Comparison of ENCODE assay signal across 9 mouse cellular contexts in genomic region chr16:24434026-24434425, GRCm38 (mm10). TPM values are rescaled to one million over a fixed set of nuclear protein-coding genes. Genes with fewer than 3 reads are reported as not detected.
A peak's percentile ranks its signal among the peaks of the same experiment; 100 is the strongest.
DNase-seq lines count a peak whose midpoint lies in the region; ATAC-seq and TF ChIP-seq lines count a peak whose summit lies in the region.
"Had no signal": no experiment of that assay in that cellular context is flagged by ENCODE, and none has a peak within 500 bp of the region (broad histone marks: within the 10 kb centered on the region; RNA-seq: fewer than 3 reads in every experiment).

No protein-coding gene starts in this region.

- TF ChIP-seq CTCF in forebrain, postnatal 0 days (IDR thresholded peaks at IDR 0.05; ENCODE audit: low read depth) = no peak
- no peak for TF ChIP-seq CTCF in intestine, postnatal 0 days (IDR thresholded peaks at IDR 0.05; ENCODE audit: low read depth)

- 85% methylated on average over 7 of the region's 7 CpGs for WGBS in forebrain, postnatal 0 days
- WGBS in forebrain, embryonic 10.5 days = 72% methylated on average over 7 of the region's 7 CpGs
- WGBS in kidney, embryonic 15.5 days = 60% methylated on average over 7 of the region's 7 CpGs
- WGBS in intestine, postnatal 0 days = 36% methylated on average over 7 of the region's 7 CpGs

- no peaks in the 10 kb centered on the region for H3K9me3 ChIP-seq in forebrain, postnatal 0 days (ENCODE audit: low read length)
- H3K9me3 ChIP-seq in forebrain, embryonic 10.5 days = no peaks in the 10 kb centered on the region
- H3K9me3 ChIP-seq in kidney, embryonic 15.5 days (replicated peaks) = no peaks in the 10 kb centered on the region
- no peaks in the 10 kb centered on the region for H3K9me3 ChIP-seq in ES-E14 (ENCODE audit: control insufficient read depth, insufficient read depth, low read depth, low read length)
- H3K9me3 ChIP-seq in intestine, postnatal 0 days (ENCODE audit: control insufficient read depth) = no peaks in the 10 kb centered on the region
- H3K9me3 ChIP-seq: midbrain, embryonic 12.5 days had no signal

- no peak for DNase-seq in forebrain, postnatal 0 days
- DNase-seq in forebrain, embryonic 10.5 days (ENCODE audit: extremely low spot score, low spot score) = no peak
- no peak for DNase-seq in kidney, postnatal 10 days
- DNase-seq in ES-E14 (ENCODE audit: low read depth, low spot score) = no peak
- DNase-seq in gastrocnemius, postnatal 25 days = no peak
- DNase-seq in layer of hippocampus, adult 9-11 months = no peak

- in situ Hi-C loops in ES-E14 (cut with MboI; ENCODE audit: low sequenced_read_pairs in 2 of 2, unreplicated experiment in 2 of 2) = no loop called here

- no peak overlapping the region for H3K4me3 ChIP-seq in forebrain, postnatal 0 days (ENCODE audit: low read depth, low read length)
- H3K4me3 ChIP-seq in forebrain, embryonic 10.5 days = no peak overlapping the region
- no peak overlapping the region for H3K4me3 ChIP-seq in kidney, embryonic 15.5 days (replicated peaks)
- no peak overlapping the region for H3K4me3 ChIP-seq in ES-E14 (ENCODE audit: insufficient read depth in 1 of 2, low read depth in 1 of 2, low read length in 2 of 2, poor library complexity in 1 of 2, severe bottlenecking in 1 of 2)
- H3K4me3 ChIP-seq in intestine, postnatal 0 days (ENCODE audit: low read depth, low read length) = no peak overlapping the region
- H3K4me3 ChIP-seq: midbrain, embryonic 12.5 days had no signal

- H3K4me2 ChIP-seq in forebrain, postnatal 0 days (ENCODE audit: low read depth) = no peak overlapping the region
- H3K4me2 ChIP-seq in kidney, embryonic 15.5 days = no peak overlapping the region
- H3K4me2 ChIP-seq in intestine, postnatal 0 days (replicated peaks; ENCODE audit: low read depth) = no peak overlapping the region
- H3K4me2 ChIP-seq: midbrain, embryonic 12.5 days had no signal

- no peak overlapping the region for H3K9ac ChIP-seq in forebrain, postnatal 0 days
- H3K9ac ChIP-seq in kidney, embryonic 15.5 days = no peak overlapping the region
- H3K9ac ChIP-seq in ES-E14 (ENCODE audit: insufficient read depth, low read depth, low read length, poor library complexity, severe bottlenecking) = no peak overlapping the region
- H3K9ac ChIP-seq in intestine, postnatal 0 days (ENCODE audit: low read depth, low read length) = no peak overlapping the region
- H3K9ac ChIP-seq: midbrain, embryonic 12.5 days had no signal

- H3K27ac ChIP-seq in forebrain, postnatal 0 days (ENCODE audit: low read depth, low read length) = peak overlapping the region; percentile 50
- no peak overlapping the region for H3K27ac ChIP-seq in forebrain, embryonic 10.5 days
- peak overlapping the region; percentile 76; the same call in 1 of the 2 replicates for H3K27ac ChIP-seq in kidney, embryonic 15.5 days
- 0 out of 2 replicates have a peak overlapping the region, but pooled peaks have one; percentile 11 for H3K27ac ChIP-seq in ES-E14 (ENCODE audit: insufficient read depth, low read depth, low read length, poor library complexity, severe bottlenecking)
- H3K27ac ChIP-seq in intestine, postnatal 0 days (ENCODE audit: low read depth, low read length) = peak overlapping the region; percentile 22; the same call in 1 of the 2 replicates

- no peak for ATAC-seq in forebrain, postnatal 0 days
- no peak for ATAC-seq in kidney, embryonic 15.5 days (replicated peaks; ENCODE audit: low FRiP score)
- ATAC-seq in intestine, postnatal 0 days = no peak

- H3K27me3 ChIP-seq in forebrain, postnatal 0 days (ENCODE audit: insufficient read depth, low read length) = no peaks in the 10 kb centered on the region
- no peaks in the 10 kb centered on the region for H3K27me3 ChIP-seq in forebrain, embryonic 10.5 days (ENCODE audit: poor library complexity, severe bottlenecking)
- no peaks in the 10 kb centered on the region for H3K27me3 ChIP-seq in kidney, embryonic 15.5 days
- H3K27me3 ChIP-seq in intestine, postnatal 0 days (replicated peaks; ENCODE audit: control insufficient read depth, insufficient read depth, low read length) = no peaks in the 10 kb centered on the region
- H3K27me3 ChIP-seq: midbrain, embryonic 12.5 days had no signal

- H3K4me1 ChIP-seq in forebrain, postnatal 0 days (ENCODE audit: insufficient read depth) = peaks cover 7% of the 10 kb centered on the region
- peaks cover 32% of the 10 kb centered on the region for H3K4me1 ChIP-seq in forebrain, embryonic 10.5 days
- peaks cover 53% of the 10 kb centered on the region for H3K4me1 ChIP-seq in kidney, embryonic 15.5 days
- H3K4me1 ChIP-seq in ES-E14 (ENCODE audit: control insufficient read depth in 2 of 2, insufficient read depth in 2 of 2, low read length in 2 of 2, poor library complexity in 1 of 2) = peaks cover 3 to 14% of the 10 kb centered on the region in 2 experiments; a peak in 3 of 4 replicates
- peaks cover 8% of the 10 kb centered on the region for H3K4me1 ChIP-seq in intestine, postnatal 0 days (replicated peaks; ENCODE audit: control insufficient read depth, insufficient read depth, low read length)

- no peaks in the 10 kb centered on the region for H3K36me3 ChIP-seq in forebrain, postnatal 0 days (ENCODE audit: insufficient read depth)
- H3K36me3 ChIP-seq in forebrain, embryonic 10.5 days (replicated peaks) = no peaks in the 10 kb centered on the region
- no peaks in the 10 kb centered on the region for H3K36me3 ChIP-seq in kidney, embryonic 15.5 days
- no peaks in the 10 kb centered on the region for H3K36me3 ChIP-seq in ES-E14 (ENCODE audit: control insufficient read depth, insufficient read depth, low read length, poor library complexity, severe bottlenecking)
- H3K36me3 ChIP-seq in intestine, postnatal 0 days (ENCODE audit: control insufficient read depth, insufficient read depth) = no peaks in the 10 kb centered on the region; the same call in 1 of the 2 replicates
- H3K36me3 ChIP-seq: midbrain, embryonic 12.5 days had no signal

TF ChIP-seq in ES-E14, 5 proteins besides CTCF, POLR2A, EP300 and RAD21:
- no peak for TF ChIP-seq MAFK (IDR thresholded peaks at IDR 0.05; ENCODE audit: insufficient read depth, low read depth, low read length)
- TF ChIP-seq ZC3H11A (IDR thresholded peaks at IDR 0.05; ENCODE audit: borderline replicate concordance, low read depth, low read length) = no peak
- no peak for TF ChIP-seq ZNF384 (IDR thresholded peaks at IDR 0.05; ENCODE audit: low read depth, low read length)
- TF ChIP-seq CHD2 (IDR thresholded peaks at IDR 0.05; ENCODE audit: low read depth, low read length) = 0 out of 2 replicates have a peak, but pooled peaks have one; percentile 11
- no peak for TF ChIP-seq HCFC1 (IDR thresholded peaks at IDR 0.05; ENCODE audit: borderline replicate concordance, insufficient read depth, low read length)

RNA-seq across cellular contexts. Expression of gene Lpp, which starts 40.7 kb away (rescaled TPM):
- total RNA-seq in forebrain, postnatal 0 days (2014; rRNA removed) = 6.0 and 9.4 TPM in 2 replicates
- polyA plus RNA-seq in forebrain, postnatal 0 days (2015; fragmentation: Nextera tagmentation; extraction: Ambion mirVana) = 2.6 and 6.2 TPM in 2 replicates
- 27.3 and 27.9 TPM in 2 replicates for polyA plus RNA-seq in forebrain, embryonic 10.5 days (2016; fragmentation: Nextera tagmentation; extraction: Ambion mirVana)
- polyA plus RNA-seq in kidney, embryonic 15.5 days (2015; fragmentation: Nextera tagmentation; extraction: Ambion mirVana) = 50.8 and 58.6 TPM in 2 replicates
- 23.4 and 31.4 TPM in 2 replicates for total RNA-seq in ES-E14 (2012; rRNA removed)
- polyA plus RNA-seq in intestine, postnatal 0 days (2015; fragmentation: Nextera tagmentation; extraction: Ambion mirVana) = 32.8 and 37.5 TPM in 2 replicates
- 10 to 100 TPM; 21.7 to 23.8 TPM for total RNA-seq in gastrocnemius, postnatal 25 days (2021)
